Mouse (Mus musculus): ENCODE measurements at regions not wholly inside any gene's neighbourhood (a gene's known extent, or its start where the extent isn't known, plus 50 kb on each side); places are given as distances from the start of the nearest gene placed in this dataset.
A peak's percentile ranks its signal among the peaks of the same experiment; 100 is the strongest.

GRCm38 (mm10) chr11:85966207-85966606 is 80.0 kb downstream of the Tbx4 start:
- H3K27me3 ChIP-seq, result peaks cover 51% of the 10 kb centered on the region
- TF ChIP-seq CTCF (IDR thresholded peaks at IDR 0.05), result no peak
- no peak for DNase-seq (ENCODE audit: low read depth, low spot score)
- ATAC-seq, result no peak
- in situ Hi-C loops (cut with MboI; ENCODE audit: low pct_unique_long_range_greater_than_20kb), result no loop called here
- POLR2A ChIA-PET, result no interaction called here
- CTCF ChIA-PET, result no interaction called here

DNA sequence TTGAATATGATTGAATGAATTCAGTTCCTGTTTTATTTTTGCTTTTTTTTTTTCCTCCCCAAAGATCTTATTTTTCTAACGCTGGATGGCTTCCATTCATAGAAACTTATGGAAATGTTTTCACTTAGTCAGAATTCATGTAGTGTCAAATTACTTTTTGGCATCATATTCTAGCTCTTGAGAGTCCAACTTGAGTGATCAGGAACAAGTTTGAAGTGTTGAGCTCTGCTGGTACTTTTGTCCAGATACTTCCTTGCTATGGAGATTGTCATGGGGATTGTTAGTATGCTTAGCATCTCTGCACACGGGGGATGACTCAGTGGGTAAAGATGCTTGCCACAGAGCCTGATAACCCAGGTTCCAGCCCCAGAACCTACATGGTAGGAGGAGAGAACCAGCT is 84.1 kb downstream of the Tbx4 start:
- ATAC-seq (no peak), DNase-seq (ENCODE audit: low read depth, low spot score) (no peak)
- ChIA-PET POLR2A (no interaction called here), CTCF (interaction anchor here (1.2 to 1.9 kb wide), 2 partner anchors 17 to 72 kb away, joined by 3 to 4 read pairs; no protein-coding TSS in a partner anchor)
- in situ Hi-C loops (cut with MboI; ENCODE audit: low pct_unique_long_range_greater_than_20kb), result loop anchor here (5.0 kb wide), 1 partner anchor 123 kb away; no protein-coding TSS in a partner anchor
- no peak for TF ChIP-seq CTCF (IDR thresholded peaks at IDR 0.05)
- H3K27me3 ChIP-seq, result peaks cover 36% of the 10 kb centered on the region

DNA sequence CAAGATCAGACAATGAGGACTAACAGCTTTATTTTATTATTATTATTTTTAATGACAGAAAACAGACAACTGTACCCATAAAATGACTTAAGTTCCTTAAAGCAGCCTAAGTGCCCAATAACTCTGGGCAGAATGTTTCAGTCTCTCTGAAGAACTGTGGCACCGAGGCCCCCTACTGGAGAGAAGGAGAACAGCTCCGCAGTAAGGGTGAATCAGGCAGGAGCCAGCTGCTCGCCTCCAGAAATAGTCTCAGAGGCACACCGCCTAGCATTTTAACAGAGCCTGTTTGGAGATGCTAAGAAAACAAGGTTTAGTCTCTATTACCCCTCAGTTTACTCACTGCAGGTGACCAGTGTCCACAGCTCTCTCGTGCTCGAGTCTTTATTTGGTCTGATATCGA is 86.2 kb downstream of the Tbx4 start:
- POLR2A ChIA-PET, result no interaction called here
- TF ChIP-seq CTCF (IDR thresholded peaks at IDR 0.05), result peak; percentile 87
- ATAC-seq (no peak), DNase-seq (ENCODE audit: low read depth, low spot score) (no peak)
- in situ Hi-C loops (cut with MboI; ENCODE audit: low pct_unique_long_range_greater_than_20kb), result loop anchor here (5.0 kb wide), 1 partner anchor 125 kb away; no protein-coding TSS in a partner anchor
- CTCF ChIA-PET, result interaction anchor here (0.6 to 2.5 kb wide), 14 partner anchors 10 to 128 kb away, joined by 3 to 9 read pairs (median 4); no protein-coding TSS in a partner anchor
- H3K27me3 ChIP-seq, result peaks cover 24% of the 10 kb centered on the region

- peaks cover 18% of the 10 kb centered on the region for H3K27me3 ChIP-seq
- ATAC-seq (no peak), DNase-seq (ENCODE audit: low read depth, low spot score) (peak; percentile 13)
- in situ Hi-C loops (cut with MboI; ENCODE audit: low pct_unique_long_range_greater_than_20kb), result loop anchor here (5.0 kb wide), 1 partner anchor 126 kb away; no protein-coding TSS in a partner anchor
- ChIA-PET POLR2A (no interaction called here), CTCF (no interaction called here)
- TF ChIP-seq CTCF (IDR thresholded peaks at IDR 0.05), result no peak
Measured at GRCm38 (mm10) chr11:85973736-85974135, 87.5 kb downstream of the Tbx4 start.

DNA sequence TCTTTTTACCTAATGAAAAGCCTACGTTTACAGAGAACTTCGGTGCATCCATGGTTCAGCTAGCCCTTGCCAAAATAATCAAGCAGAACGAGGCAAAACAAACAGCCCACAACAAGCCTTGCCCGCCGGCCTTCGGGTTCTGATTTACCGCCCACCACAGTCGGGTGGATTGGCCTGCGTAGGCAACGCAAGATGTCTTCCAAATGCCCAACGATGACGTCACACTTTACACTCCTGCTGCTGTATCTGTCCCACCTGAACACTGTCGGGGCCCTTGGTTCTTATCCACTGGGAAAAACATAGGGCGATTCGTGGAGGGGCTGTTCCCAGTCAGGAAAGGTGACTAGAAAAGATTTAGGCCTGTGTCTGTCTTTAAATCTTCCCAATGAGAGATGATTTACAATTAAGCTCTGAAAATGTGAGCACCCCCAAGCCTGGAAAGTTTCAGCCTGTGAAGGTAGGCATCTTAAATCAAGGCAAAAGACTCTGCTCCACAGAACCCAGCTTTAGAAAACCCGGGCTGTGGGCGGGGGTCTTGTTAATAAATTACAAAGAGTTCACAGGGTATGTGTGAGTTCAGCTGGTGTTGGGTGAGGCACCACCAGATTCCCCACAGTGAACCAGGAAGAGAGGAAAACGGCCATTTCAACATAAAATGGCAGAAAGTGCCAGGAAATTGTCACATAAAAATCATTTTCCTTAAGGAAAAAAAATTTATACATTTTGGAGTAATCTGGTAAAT is 90.6 kb downstream of the Tbx4 start:
- DNase-seq (ENCODE audit: low read depth, low spot score) (no peak), ATAC-seq (no peak)
- CTCF ChIA-PET, result interaction anchor here (2.3 kb wide), 1 partner anchor 12 kb away, joined by 6 read pairs; no protein-coding TSS in a partner anchor
- POLR2A ChIA-PET, result no interaction called here
- in situ Hi-C loops (cut with MboI; ENCODE audit: low pct_unique_long_range_greater_than_20kb), result no loop called here
- H3K27me3 ChIP-seq, result peaks cover 3% of the 10 kb centered on the region
- no peak for TF ChIP-seq CTCF (IDR thresholded peaks at IDR 0.05)

GRCm38 (mm10) chr11:85980388-85980787 is 94.2 kb downstream of the Tbx4 start:
- peaks cover 2% of the 10 kb centered on the region for H3K27me3 ChIP-seq
- no peak for TF ChIP-seq CTCF (IDR thresholded peaks at IDR 0.05)
- ATAC-seq (no peak), DNase-seq (ENCODE audit: low read depth, low spot score) (no peak)
- CTCF ChIA-PET, result no interaction called here
- POLR2A ChIA-PET, result no interaction called here
- in situ Hi-C loops (cut with MboI; ENCODE audit: low pct_unique_long_range_greater_than_20kb), result loop anchor here (5.0 kb wide), 1 partner anchor 192 kb away; no protein-coding TSS in a partner anchor

DNA sequence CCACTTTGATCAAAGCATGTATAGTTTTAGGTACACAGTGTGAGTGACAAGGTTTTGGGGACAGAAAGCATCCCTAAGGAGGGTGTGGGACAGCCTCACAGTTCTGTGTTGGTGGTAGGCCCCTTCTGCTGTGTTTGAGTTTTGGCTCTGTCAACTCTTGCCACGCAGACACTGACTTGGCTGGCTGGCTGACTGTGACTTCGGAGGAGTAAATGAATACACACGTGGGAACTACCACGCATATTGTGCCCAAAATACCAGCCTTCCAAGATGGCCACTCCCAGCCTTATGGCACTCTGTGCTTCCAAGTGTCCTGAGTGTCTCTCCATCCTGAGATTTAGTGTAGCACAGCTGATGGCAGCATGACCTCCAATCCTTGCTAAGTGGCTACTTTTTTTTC is 95.3 kb downstream of the Tbx4 start:
- ATAC-seq (no peak), DNase-seq (ENCODE audit: low read depth, low spot score) (no peak)
- ChIA-PET POLR2A (no interaction called here), CTCF (interaction anchor here (0.8 to 1.2 kb wide), 3 partner anchors 10 to 157 kb away, joined by 3 to 4 read pairs (median 4); no protein-coding TSS in a partner anchor)
- no peak for TF ChIP-seq CTCF (IDR thresholded peaks at IDR 0.05)
- in situ Hi-C loops (cut with MboI; ENCODE audit: low pct_unique_long_range_greater_than_20kb), result loop anchor here (5.0 kb wide), 1 partner anchor 191 kb away; no protein-coding TSS in a partner anchor
- peaks cover 5% of the 10 kb centered on the region for H3K27me3 ChIP-seq

GRCm38 (mm10) chr11:85986338-85986737 is 100.1 kb downstream of the Tbx4 start:
- no peak for TF ChIP-seq CTCF (IDR thresholded peaks at IDR 0.05)
- in situ Hi-C loops (cut with MboI; ENCODE audit: low pct_unique_long_range_greater_than_20kb), result no loop called here
- CTCF ChIA-PET, result no interaction called here
- peaks cover 5% of the 10 kb centered on the region for H3K27me3 ChIP-seq
- no peak for DNase-seq (ENCODE audit: low read depth, low spot score)
- POLR2A ChIA-PET, result no interaction called here
- no peak for ATAC-seq

DNA sequence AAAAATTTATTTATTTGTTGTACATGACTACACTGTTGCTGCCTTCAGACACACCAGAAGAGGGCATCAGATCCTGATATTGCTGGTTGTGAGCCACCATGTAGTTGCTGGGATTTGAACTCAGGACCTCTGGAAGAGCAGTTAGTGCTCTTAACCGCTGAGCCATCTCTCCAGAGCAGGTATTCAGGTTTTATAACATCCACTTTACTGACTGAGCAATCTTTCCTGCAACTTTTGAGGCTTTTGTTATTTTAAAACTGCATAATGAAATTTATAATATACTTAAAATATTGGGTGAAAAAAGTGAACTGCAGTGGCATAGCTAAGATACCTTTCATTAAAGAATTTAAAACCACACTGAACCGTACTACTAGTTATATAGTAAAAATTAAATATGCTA is 101.0 kb downstream of the Tbx4 start:
- peak; percentile 18 for TF ChIP-seq CTCF (IDR thresholded peaks at IDR 0.05)
- peaks cover 13% of the 10 kb centered on the region for H3K27me3 ChIP-seq
- no peak for ATAC-seq
- no peak for DNase-seq (ENCODE audit: low read depth, low spot score)
- POLR2A ChIA-PET, result no interaction called here
- in situ Hi-C loops (cut with MboI; ENCODE audit: low pct_unique_long_range_greater_than_20kb), result no loop called here
- CTCF ChIA-PET, result no interaction called here

DNA sequence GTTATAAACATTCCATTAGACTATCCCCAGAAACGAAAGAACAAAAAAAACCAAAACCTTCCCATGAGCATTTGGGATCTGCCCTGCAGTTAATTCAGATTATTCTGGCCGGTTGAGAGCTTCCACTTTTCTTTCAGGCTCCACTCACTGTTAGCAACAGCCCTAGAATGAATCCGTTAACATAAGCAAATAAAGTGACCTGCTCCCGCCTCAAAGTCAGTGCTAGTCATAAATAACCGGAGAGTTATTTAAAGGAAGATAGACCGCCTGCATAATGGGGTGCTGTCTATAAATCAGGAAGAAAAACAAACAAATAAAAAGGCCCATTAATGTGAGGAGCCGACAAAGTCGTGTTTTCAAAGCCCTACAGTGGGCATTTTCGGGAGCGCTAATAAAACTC is 103.3 kb downstream of the Tbx4 start:
- DNase-seq (ENCODE audit: low read depth, low spot score) (no peak), ATAC-seq (no peak)
- POLR2A ChIA-PET, result interaction anchor here (0.7 kb wide), 1 partner anchor 61 kb away, joined by 3 read pairs; no protein-coding TSS in a partner anchor
- TF ChIP-seq CTCF (IDR thresholded peaks at IDR 0.05), result no peak
- H3K27me3 ChIP-seq, result peaks cover 28% of the 10 kb centered on the region
- CTCF ChIA-PET, result interaction anchor here (0.6 to 2.2 kb wide), 3 partner anchors 12 to 141 kb away, joined by 3 to 6 read pairs (median 6); no protein-coding TSS in a partner anchor
- in situ Hi-C loops (cut with MboI; ENCODE audit: low pct_unique_long_range_greater_than_20kb), result no loop called here

GRCm38 (mm10) chr11:85989940-85990493 is 103.8 kb downstream of the Tbx4 start:
- CTCF ChIA-PET, result interaction anchor here (0.6 to 0.7 kb wide), 2 partner anchors 141 to 145 kb away, joined by 3 read pairs; no protein-coding TSS in a partner anchor
- in situ Hi-C loops (cut with MboI; ENCODE audit: low pct_unique_long_range_greater_than_20kb), result no loop called here
- POLR2A ChIA-PET, result interaction anchor here (0.7 kb wide), 1 partner anchor 61 kb away, joined by 3 read pairs; no protein-coding TSS in a partner anchor
- H3K27me3 ChIP-seq, result peaks cover 28% of the 10 kb centered on the region
- no peak for ATAC-seq
- TF ChIP-seq CTCF (IDR thresholded peaks at IDR 0.05), result no peak
- DNase-seq (ENCODE audit: low read depth, low spot score), result no peak
